Mouse (Mus musculus) cortical plate, adult 2 months (tissue): ENCODE results near the gene Gm10775.
A peak's percentile ranks its signal among the peaks of the same experiment; 100 is the strongest.

ENCODE experiments used
- CTCF ChIP-seq: fragments of 200-500 bp; IDR thresholded peaks from 2 replicates; pipeline ENCODE4 v1.5.1; 2011; ENCODE audit warnings: mild to moderate bottlenecking, control low read depth, low read length; ENCODE audit not compliant: insufficient read depth; ENCODE audit errors: extremely low read depth
- POLR2A ChIP-seq: fragments of 200-500 bp; IDR thresholded peaks from 2 replicates; pipeline ENCODE4 v1.6.1; 2011; ENCODE audit warnings: mild to moderate bottlenecking, low read length, control low read depth; ENCODE audit not compliant: insufficient read depth; ENCODE audit errors: extremely low read depth

GRCm38 (mm10) chr13:65278383-65279341, 19.3 kb downstream of the Gm10775 start, which contains the start of gene Zfp369:
- TF ChIP-seq CTCF (no peak), POLR2A (peak; percentile 63; the same call in 1 of the 2 replicates)
